ENCODE assay signal across 12 mouse cellular contexts in the genomic region with DNA sequence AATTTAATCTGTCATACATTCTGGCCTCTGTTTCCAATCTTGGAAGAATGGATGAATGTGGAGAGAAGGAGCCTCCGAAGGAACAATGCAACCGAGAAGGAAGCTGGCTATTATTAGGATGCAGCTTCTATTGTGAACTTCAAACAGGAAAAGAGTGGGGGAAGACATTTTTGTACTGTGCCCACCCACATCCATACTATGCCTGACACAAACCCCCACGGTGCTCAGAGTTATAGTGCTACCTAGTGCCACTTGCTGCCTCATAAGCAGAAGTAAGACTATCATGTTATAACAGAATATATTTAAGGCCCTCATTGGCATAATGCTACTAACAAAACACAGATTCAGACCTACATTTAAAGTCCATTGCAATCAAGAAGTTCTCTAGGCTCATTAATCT. TPM values are rescaled to one million over a fixed set of nuclear protein-coding genes. Genes with fewer than 3 reads are reported as not detected.
DNase-seq lines count a peak whose midpoint lies in the region; ATAC-seq lines count a peak whose summit lies in the region.
"Had no signal": no experiment of that assay in that cellular context is flagged by ENCODE, and none has a peak within 500 bp of the region (broad histone marks: within the 10 kb centered on the region; RNA-seq: fewer than 3 reads in every experiment).

No protein-coding gene starts in this region.

- H3K4me1 ChIP-seq in lung, embryonic 15.5 days: peaks cover 20% of the 10 kb centered on the region
- H3K4me1 ChIP-seq in forebrain, embryonic 14.5 days (ENCODE audit: control insufficient read depth, insufficient read depth, low read length): peaks cover 13% of the 10 kb centered on the region
- 0 out of 2 replicates have a peak, but pooled peaks cover 5% of the 10 kb centered on the region for H3K4me1 ChIP-seq in stomach, embryonic 15.5 days

- no peak overlapping the region for H3K4me2 ChIP-seq in lung, embryonic 15.5 days
- H3K4me2 ChIP-seq in forebrain, embryonic 14.5 days (ENCODE audit: low read length): no peak overlapping the region
- no peak overlapping the region for H3K4me2 ChIP-seq in stomach, embryonic 15.5 days

- H3K9ac ChIP-seq in lung, embryonic 15.5 days: no peak overlapping the region
- H3K9ac ChIP-seq in forebrain, embryonic 14.5 days (ENCODE audit: low read length): 0 out of 2 replicates have a peak overlapping the region, but pooled peaks have one; percentile 9
- no peak overlapping the region for H3K9ac ChIP-seq in stomach, embryonic 15.5 days
- H3K9ac ChIP-seq: neural tube, embryonic 12.5 days had no signal

- ATAC-seq in lung, embryonic 15.5 days (ENCODE audit: borderline replicate concordance, extremely low read depth, low FRiP score, low TSS enrichment): no peak
- ATAC-seq in forebrain, embryonic 14.5 days: no peak
- ATAC-seq in inflammation-experienced regulatory T-cells, adult 6 months: peak; percentile 34
- ATAC-seq in stomach, embryonic 15.5 days (ENCODE audit: insufficient read depth, low FRiP score, low read depth): no peak

- no peak for DNase-seq in lung, postnatal 4 days
- DNase-seq in forebrain, embryonic 14.5 days (ENCODE audit: low spot score): no peak
- no peak for DNase-seq in Muller cell, postnatal 12 days (ENCODE audit: inconsistent ontology term)
- no peak for DNase-seq in adrenal gland, postnatal 4 days (ENCODE audit: low spot score in 2 of 2)
- DNase-seq: adrenal gland, adult 2 months; cerebellum, postnatal 36 days; heart, postnatal 4 days had no signal

- no peaks in the 10 kb centered on the region for H3K9me3 ChIP-seq in lung, embryonic 15.5 days
- no peaks in the 10 kb centered on the region for H3K9me3 ChIP-seq in forebrain, embryonic 14.5 days (replicated peaks; ENCODE audit: control insufficient read depth, low read length)
- no peaks in the 10 kb centered on the region for H3K9me3 ChIP-seq in stomach, embryonic 15.5 days
- H3K9me3 ChIP-seq: neural tube, embryonic 12.5 days had no signal

- no peak overlapping the region for H3K4me3 ChIP-seq in lung, embryonic 15.5 days
- no peak overlapping the region for H3K4me3 ChIP-seq in forebrain, embryonic 14.5 days (ENCODE audit: low read depth, low read length)
- no peak overlapping the region for H3K4me3 ChIP-seq in stomach, embryonic 15.5 days (replicated peaks)
- H3K4me3 ChIP-seq: neural tube, embryonic 12.5 days had no signal

- H3K27me3 ChIP-seq in lung, embryonic 15.5 days: no peaks in the 10 kb centered on the region
- no peaks in the 10 kb centered on the region for H3K27me3 ChIP-seq in forebrain, embryonic 14.5 days (replicated peaks; ENCODE audit: control insufficient read depth, insufficient read depth, low read length)
- H3K27me3 ChIP-seq in stomach, embryonic 15.5 days (replicated peaks): no peaks in the 10 kb centered on the region
- H3K27me3 ChIP-seq: neural tube, embryonic 12.5 days had no signal

- peak overlapping the region; percentile 60 for H3K27ac ChIP-seq in lung, embryonic 15.5 days
- peak overlapping the region; percentile 63 for H3K27ac ChIP-seq in forebrain, embryonic 14.5 days (ENCODE audit: low read depth, low read length)
- 0 out of 2 replicates have a peak overlapping the region, but pooled peaks have one; percentile 16 for H3K27ac ChIP-seq in stomach, embryonic 15.5 days

- H3K36me3 ChIP-seq in lung, embryonic 15.5 days: no peaks in the 10 kb centered on the region
- H3K36me3 ChIP-seq in forebrain, embryonic 14.5 days (ENCODE audit: control insufficient read depth, insufficient read depth, low read length): no peaks in the 10 kb centered on the region
- no peaks in the 10 kb centered on the region for H3K36me3 ChIP-seq in stomach, embryonic 15.5 days
- H3K36me3 ChIP-seq: neural tube, embryonic 12.5 days had no signal

- WGBS in lung, embryonic 15.5 days: 46% methylated on average over 3 of the region's 3 CpGs
- 56% methylated on average over 3 of the region's 3 CpGs for WGBS in forebrain, embryonic 14.5 days
- 38% methylated on average over 3 of the region's 3 CpGs for WGBS in stomach, embryonic 15.5 days

RNA-seq across cellular contexts. Expression of a gene that starts 11.6 kb away (rescaled TPM):
- 180 and 197 TPM in 2 replicates for polyA plus RNA-seq in lung, embryonic 15.5 days (2015; fragmentation: Nextera tagmentation; extraction: Ambion mirVana)
- polyA plus RNA-seq in forebrain, embryonic 14.5 days (2014; fragmentation: Nextera tagmentation; extraction: Ambion mirVana): 1,376 and 1,776 TPM in 2 replicates
- 1 to 10 TPM; 3.1 to 8.7 (median 8.0) TPM for polyA plus RNA-seq in inflammation-experienced regulatory T-cells, adult 6 months (2017; shearing (Covaris generic))
- 182 and 192 TPM in 2 replicates for polyA plus RNA-seq in stomach, embryonic 15.5 days (2015; fragmentation: Nextera tagmentation; extraction: Ambion mirVana)
- total RNA-seq in adrenal gland, postnatal 4 days (2021): 100 to 1,000 TPM in 1 of 2 experiments, 10 to 100 TPM in 1; 98.3 to 122 TPM

RNA-seq across cellular contexts. Expression of a gene that starts 40.9 kb away (rescaled TPM):
- 18.0 and 19.7 TPM in 2 replicates for polyA plus RNA-seq in lung, embryonic 15.5 days (2015; fragmentation: Nextera tagmentation; extraction: Ambion mirVana)
- polyA plus RNA-seq in forebrain, embryonic 14.5 days (2014; fragmentation: Nextera tagmentation; extraction: Ambion mirVana): 670 and 797 TPM in 2 replicates
- 1 to 10 TPM in 2 of 3 experiments, not detected in 1; 1.7 to 2.0 TPM for polyA plus RNA-seq in inflammation-experienced regulatory T-cells, adult 6 months (2017; shearing (Covaris generic))
- 30.4 and 31.3 TPM in 2 replicates for polyA plus RNA-seq in stomach, embryonic 15.5 days (2015; fragmentation: Nextera tagmentation; extraction: Ambion mirVana)
- total RNA-seq in adrenal gland, postnatal 4 days (2021): 100 to 1,000 TPM in 1 of 2 experiments, 10 to 100 TPM in 1; 59.8 to 108 TPM
- total RNA-seq: liver, adult 2 months had no signal

RNA-seq across cellular contexts. Expression of a gene that starts 52.0 kb away (rescaled TPM):
- 57.3 and 59.0 TPM in 2 replicates for polyA plus RNA-seq in lung, embryonic 15.5 days (2015; fragmentation: Nextera tagmentation; extraction: Ambion mirVana)
- polyA plus RNA-seq in forebrain, embryonic 14.5 days (2014; fragmentation: Nextera tagmentation; extraction: Ambion mirVana): 35.1 and 36.2 TPM in 2 replicates
- 10 to 100 TPM; 11.8 to 33.6 (median 31.4) TPM for polyA plus RNA-seq in inflammation-experienced regulatory T-cells, adult 6 months (2017; shearing (Covaris generic))
- 43.7 and 49.6 TPM in 2 replicates for polyA plus RNA-seq in stomach, embryonic 15.5 days (2015; fragmentation: Nextera tagmentation; extraction: Ambion mirVana)
- total RNA-seq in adrenal gland, postnatal 4 days (2021): 10 to 100 TPM; 86.7 to 92.3 TPM

Comparison
In these comparisons a context has a peak if more than half of its experiments do, and no peak if none do; other contexts are left out.
1. RNA of a gene that starts 11.6 kb away (polyA plus RNA-seq): 1,376 to 1,776 TPM in forebrain, embryonic 14.5 days, 180 to 197 TPM in lung, embryonic 15.5 days and 182 to 192 TPM in stomach, embryonic 15.5 days; 3.1 to 8.7 TPM in inflammation-experienced regulatory T-cells, adult 6 months; every median in the first group is over 10 times any median in the second.
2. RNA of a gene that starts 40.9 kb away (polyA plus RNA-seq): 670 to 797 TPM in forebrain, embryonic 14.5 days; 30.4 to 31.3 TPM in stomach, embryonic 15.5 days, 18.0 to 19.7 TPM in lung, embryonic 15.5 days and 1.7 to 2.0 TPM in inflammation-experienced regulatory T-cells, adult 6 months; every median in the first group is over 10 times any median in the second.
3. Peak in every context shown above with its lines, with median percentiles within 50 percentile points of each other: H3K27ac ChIP-seq.